Mouse (Mus musculus) left cerebral cortex, postnatal 14 days (tissue): ENCODE measurements around the gene Hspa12a. TPM values are rescaled to one million over a fixed set of nuclear protein-coding genes. Genes with fewer than 3 reads are reported as not detected.
"Not testable (repeated sequence)": the region's sequence is repeated elsewhere in the genome, so short reads cannot be mapped to it uniquely, and the experiment has no call there.

Experiments used
- DNase-seq, 2 experiments: peaks; one replicate each; pipeline ENCODE4 v3.0.0; 2021 to 2022; ENCODE audit warnings: low spot score in 2 of 2, mixed read lengths in 1 of 2
- intact Hi-C: fragments of 180-260 bp; cut with DNase I; formaldehyde crosslinking; loops from one replicate; pipeline ENCODE4 v1.15.1; 2025
- total RNA-seq, 2 experiments: library from RNA; stranded (reverse); gene quantifications; 2 replicates each; pipeline ENCODE4 v1.2.3; 2021

Hspa12a gene
- total RNA-seq, 2 experiments from 2014 or later: 224 to 233 TPM

DNA sequence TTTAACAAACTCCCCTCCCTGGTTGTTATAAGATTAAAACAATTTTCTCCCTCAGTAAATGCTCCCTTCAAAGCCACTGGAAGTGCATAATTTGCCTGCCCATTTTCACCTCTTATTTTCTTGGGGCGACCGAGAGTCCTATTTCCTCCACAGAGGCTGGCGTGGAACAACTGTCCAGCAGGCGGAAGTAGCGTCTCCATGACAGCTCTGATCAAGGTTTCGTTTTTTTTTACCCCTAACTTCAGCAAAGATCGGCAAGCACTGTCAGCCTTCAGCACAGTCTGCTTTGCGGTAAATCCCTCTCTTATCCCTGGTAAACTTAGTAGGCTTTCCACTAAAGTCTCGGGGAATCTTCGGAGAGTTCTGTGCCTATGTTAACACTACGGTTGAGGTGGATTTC, 24.9 kb downstream of the Hspa12a start:
- intact Hi-C loops: no loop called here

DNA sequence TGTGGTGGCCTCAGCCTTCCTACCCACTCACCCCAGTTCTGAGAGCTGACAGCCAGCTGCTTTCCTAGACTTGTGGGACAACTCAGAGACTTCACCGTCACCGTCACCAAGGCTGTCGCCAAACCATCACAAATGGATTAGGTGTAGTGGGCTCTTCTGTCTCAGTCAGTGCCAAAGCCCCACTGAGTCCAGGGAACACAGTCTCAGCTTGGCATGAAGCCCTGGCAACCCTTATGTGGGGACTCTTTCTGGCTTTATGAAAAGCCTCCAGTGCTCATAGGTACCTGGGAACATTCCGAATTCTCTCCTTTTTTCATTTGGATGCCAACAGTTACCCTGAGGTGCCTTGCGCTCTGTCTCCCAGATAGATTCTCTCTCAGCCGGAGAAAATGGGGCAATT, 30.2 kb downstream of the Hspa12a start:
- DNase-seq: no peak
- intact Hi-C loops: no loop called here

More for the DNA sequence above, 24.9 kb downstream of the Hspa12a start:
- no peak for DNase-seq

DNA sequence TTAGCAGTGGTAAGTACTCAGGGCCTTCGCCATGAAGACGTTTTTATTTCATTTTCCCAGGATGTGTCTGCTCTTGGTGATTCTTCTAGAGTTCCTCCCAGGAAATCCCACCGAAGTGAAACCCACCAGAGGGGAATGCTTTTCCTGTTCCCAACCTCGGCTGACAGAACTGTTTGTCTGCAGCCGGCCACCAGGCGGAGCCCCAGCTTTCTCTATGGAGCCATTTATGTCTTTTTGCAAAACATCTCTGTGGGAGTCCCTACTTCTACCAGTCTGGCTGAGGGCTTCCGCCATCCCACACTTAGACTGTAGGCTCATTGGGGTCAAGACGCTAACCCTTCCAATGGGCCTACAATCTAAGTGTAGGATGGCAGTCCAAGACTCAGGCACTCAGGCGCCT, 32.1 kb downstream of the Hspa12a start:
- DNase-seq: peak; percentile 79 to 83
- intact Hi-C loops: loop anchor here (2.0 kb wide), 1 partner anchor 287 kb away; no protein-coding TSS in a partner anchor

DNA sequence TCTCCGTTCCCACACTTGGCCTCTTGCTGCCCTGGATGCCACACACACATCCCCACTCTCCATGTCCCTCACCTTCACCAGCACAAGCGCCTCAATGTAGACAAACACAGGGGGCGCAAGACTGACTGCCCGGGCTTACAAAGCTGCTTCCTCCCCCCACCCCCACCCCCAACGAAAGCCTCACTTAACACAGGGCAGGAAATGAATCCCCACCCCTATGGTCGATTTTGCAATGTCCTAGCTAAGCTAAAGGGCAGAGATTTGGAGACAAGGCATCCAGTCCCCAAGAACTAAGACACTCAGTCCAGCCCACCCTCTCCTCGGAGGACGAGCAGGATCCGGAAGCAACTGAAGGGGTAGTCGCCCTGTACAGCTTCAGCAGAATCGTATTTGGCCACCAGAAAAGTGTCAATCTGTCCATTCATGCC, 32.5 kb downstream of the Hspa12a start:
- intact Hi-C loops: loop anchor here (2.0 kb wide), 1 partner anchor 288 kb away; no protein-coding TSS in a partner anchor
- no peak for DNase-seq

DNA sequence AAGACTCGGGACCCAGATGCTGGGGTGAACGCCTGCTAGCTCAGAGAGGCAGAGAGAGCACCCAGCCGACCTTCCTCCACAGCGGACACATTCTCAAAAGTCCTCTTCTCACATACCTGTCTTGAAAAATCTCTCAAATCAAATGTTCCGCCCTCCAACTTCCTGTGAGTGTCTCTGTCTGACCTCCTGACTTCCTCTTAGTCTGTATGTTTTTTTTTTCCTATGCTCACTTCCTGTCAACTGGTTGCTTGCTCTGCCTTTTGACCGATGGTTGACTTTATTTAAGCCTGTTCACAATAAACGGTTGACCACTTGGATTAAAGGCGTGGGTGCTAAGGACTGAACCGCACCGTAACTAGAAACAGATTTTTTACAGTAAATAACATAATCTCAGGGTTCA, 35.4 kb downstream of the Hspa12a start:
- intact Hi-C loops: no loop called here

DNA sequence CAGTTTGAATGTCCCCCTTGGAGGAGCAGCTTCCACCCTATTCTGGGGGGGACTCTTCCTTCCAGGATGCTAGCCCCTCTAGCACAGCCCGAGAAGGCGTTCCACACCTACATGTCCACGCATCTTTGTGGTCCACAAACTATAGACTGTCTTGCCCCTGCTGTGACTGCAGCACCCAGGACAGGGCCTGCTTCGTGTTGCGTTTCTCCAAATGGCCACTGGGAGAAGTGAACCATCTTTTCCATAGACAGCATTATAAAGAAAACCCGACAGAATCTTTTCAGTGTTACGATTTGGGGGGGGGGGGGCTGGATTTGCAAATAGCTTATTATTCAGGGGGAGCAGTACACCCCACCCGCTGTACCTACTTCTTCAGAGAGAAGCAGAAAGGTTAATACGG, 36.8 kb downstream of the Hspa12a start:
- no peak for DNase-seq
- intact Hi-C loops: no loop called here

More for the DNA sequence above, 35.4 kb downstream of the Hspa12a start:
- DNase-seq: no peak

DNA sequence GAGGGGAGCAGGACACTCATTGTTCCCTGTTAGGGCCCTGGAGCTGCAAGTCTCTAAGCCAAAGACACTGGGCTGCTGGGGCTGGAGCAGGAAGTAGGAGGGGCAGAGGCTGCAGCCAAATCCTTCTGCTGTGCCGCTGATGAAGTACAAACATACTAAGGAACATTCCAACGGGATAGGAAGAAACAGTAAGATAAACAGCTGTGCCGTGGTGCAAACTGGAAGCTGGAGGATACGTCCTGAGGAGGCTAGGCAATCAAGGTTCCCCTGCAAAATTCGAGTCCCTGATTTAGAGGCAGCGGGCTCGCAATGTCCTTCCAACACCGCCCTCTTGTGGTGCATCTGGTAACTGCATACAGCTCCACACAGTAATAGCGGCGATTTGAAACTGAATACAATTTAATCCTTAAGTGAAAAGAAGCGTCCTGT, 39.5 kb downstream of the Hspa12a start:
- peak; percentile 84 to 93 for DNase-seq
- intact Hi-C loops: loop anchor here (1.0 to 5.0 kb wide), 2 partner anchors 98 to 142 kb away; no protein-coding TSS in a partner anchor

DNA sequence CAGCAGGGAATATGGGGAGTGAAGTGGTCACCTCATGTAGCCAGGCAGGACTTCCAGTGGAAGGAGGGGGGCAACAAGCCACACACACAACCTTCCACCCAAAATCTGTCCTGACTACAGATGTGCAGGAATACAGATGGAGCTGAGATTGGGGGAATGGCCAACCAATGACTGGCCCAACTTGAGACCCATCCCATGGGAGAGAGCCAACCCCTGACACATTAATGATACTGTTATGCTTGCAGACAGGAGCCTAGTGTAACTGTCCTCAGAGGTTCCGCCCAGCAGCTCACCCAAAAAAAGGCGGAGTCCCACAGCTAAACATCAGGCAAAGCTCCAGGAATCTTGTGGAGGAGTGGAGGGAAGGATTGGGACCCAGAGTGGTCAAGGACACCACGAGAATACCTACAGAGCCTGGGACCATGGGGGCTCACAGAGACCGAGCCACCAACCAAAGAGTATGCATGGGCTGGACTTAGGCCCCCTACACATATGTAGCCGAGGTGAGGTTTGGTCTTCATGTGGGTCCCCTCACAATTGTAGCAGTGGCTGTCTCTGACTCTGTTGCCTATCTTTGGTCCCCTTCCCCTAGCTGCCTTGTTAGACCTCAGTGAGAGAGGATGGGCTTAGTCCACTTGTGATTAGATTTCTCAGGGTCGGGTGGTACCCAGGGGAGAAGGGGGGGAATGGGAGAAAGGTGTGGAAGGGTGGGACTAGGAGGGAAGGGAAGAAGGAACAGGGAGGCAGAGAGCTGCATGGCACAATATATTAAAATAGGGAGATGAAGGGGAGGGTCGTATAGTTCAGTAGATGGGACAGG, 40.2 kb downstream of the Hspa12a start:
- DNase-seq: no peak
- intact Hi-C loops: loop anchor here (5.0 kb wide), 1 partner anchor 141 kb away; no protein-coding TSS in a partner anchor

DNA sequence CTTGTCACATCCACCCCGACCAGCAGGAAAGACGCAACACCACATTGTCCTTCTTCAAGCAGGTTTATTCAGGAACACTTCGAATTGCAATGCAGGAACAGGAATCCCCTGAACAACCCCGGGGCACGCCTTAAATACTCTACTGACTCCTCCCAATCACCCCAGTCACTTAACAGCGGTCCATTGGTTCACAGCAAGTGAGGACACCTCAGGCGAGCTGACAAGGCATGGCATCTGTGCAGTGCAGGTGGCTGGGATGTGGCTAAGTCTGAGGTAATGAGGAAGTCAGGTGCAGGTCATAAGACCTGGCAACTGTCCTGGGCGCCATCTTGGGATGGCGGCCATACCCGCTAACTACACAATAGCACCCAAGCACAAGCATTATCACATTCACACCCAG, 43.0 kb downstream of the Hspa12a start:
- intact Hi-C loops: loop anchor here (5.0 kb wide), 1 partner anchor 138 kb away; no protein-coding TSS in a partner anchor
- not testable (repeated sequence) for DNase-seq

DNA sequence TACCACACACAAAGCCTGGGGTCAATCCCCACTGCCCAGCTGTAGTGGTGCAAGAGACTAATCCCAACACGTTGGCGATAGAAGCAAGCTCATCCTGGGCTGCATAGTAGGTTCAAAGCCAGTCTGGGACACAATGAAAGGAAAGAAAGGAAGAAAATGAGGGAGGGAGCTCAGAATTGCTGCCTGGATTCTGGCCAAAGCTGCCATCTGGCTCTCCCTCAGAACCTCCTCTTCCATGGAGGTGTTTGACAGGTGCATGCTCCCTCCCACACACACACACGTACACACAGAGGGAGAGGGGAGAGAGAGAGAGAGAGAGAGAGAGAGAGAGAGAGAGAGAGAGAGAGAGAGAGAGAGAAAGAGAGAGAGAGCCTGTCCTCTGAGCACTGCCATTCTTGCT, 47.2 kb downstream of the Hspa12a start:
- intact Hi-C loops: no loop called here
- DNase-seq: peak; percentile 33 to 40

DNA sequence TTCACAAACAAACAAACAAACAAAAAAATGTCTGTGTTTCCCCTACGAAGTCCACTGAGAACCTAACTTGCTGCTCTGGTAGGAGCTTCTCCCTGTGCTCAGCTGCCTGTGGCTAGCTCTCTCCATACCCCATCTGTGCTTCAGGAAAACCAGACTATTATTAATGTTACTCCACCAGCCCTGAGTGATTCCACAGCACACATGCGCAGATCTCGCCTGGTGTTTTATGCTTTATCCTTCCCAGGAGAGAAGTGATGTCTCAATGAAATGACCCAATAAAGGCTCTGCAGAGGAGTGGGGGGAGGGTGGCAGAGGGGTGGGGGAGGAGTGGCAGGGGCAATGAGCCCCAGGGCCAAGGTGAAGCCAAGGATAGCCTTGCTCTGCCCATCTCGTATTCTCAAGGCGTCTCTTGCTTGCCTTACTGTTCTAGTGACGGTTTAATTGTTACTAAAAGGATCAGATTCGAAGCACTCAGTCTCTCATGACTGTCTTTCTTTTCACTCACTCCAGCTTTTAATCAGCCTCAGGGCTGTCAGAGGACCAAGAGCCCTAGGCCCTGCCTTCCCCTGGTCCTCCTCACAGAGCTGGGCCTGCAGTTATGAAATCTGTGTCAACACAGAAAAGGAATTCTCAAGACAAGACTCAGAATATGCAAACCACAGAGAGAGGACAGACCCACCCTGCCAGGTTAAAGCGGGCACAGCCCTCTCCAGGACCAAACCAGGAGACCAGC, 54.0 kb downstream of the Hspa12a start:
- no peak for DNase-seq
- intact Hi-C loops: no loop called here

DNA sequence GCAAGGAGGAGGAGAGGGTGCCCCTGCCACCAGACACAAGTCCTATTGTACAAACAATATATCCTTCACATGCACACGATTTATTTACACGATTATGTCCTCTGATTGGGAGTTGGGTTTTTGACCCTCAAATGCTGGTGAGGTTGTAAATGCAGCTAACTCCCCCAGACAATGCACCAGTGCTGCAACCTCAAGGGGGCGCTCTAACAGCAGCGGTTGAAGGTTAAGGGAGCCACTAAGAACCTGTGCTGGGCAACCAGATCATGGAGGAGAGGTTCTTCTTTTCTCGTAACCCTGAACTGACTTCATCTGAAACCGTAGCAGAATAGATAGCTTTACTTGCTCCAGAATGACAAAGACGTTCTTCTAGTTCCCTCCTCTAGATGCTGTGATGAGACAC, 57.0 kb downstream of the Hspa12a start:
- intact Hi-C loops: no loop called here
- no peak for DNase-seq

DNA sequence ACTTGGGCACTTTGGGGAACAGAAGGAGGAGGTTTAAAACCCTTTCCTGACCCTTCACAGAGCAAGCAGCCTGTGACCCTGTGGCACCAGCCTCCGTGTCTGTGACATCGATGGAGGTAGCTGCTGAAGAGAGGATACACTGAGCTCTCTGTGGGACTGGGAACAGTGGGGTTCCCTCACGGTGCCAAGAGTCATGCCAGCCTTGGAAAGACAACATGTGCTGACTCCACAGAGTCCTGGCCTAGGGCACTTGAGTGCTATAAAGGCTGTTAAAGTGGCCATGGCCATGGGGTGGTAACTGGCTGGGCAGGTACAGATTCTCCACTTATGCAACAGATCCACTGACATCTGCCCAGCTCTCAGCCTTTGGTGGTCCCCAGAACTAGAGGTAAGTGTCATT, 60.0 kb downstream of the Hspa12a start:
- intact Hi-C loops: no loop called here
- no peak for DNase-seq

DNA sequence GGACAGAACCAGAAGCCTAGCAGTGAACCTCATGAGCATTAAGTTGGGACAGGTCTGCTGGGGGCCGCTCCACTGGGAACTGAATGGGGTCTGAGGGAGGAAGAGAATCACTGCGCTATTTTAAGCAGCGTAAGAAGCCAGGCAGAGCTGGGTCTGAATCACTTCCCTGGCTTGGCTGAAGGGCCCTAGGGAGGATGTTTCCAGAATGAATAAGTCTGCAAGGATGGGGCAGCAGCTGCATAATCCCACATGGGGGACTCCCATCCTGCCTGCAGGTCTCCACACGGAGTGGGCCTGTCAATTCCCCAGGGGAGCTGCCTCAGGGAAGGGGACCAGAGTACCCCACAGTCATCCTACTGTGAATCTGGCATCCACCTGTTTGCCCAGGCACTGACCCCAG, 61.1 kb downstream of the Hspa12a start:
- no peak for DNase-seq
- intact Hi-C loops: no loop called here

DNA sequence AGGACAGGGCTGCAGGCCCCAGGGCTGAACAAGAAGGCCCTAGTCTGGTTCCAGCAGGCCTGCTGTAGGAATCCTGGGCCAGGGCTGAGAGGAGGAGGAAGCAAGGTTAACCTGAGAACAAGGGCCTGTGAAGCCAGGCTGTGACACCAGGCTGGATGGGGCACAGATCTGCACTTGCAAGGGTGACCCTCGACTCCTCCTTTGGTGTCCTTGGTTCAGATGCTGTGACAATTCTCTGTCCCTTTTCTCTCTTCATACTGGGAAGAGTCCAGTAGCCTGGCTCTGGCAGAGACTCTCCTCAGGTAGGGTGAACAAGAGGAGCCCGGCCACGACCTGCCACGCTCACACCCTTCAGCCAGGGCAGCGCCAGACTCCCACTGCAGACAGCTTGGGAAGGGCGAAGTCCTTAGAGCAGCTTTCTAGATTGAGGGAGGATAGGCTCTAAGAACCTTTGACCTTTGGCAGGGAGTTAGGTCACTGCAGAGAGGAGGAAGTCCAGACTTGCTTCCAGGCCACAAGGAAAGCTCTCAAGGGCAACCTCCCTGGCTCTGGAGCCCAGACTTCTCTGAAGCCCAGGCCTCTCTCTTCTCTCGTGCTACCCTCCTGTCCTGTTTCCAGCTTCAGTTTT, 64.0 kb downstream of the Hspa12a start:
- intact Hi-C loops: no loop called here
- DNase-seq: no peak

DNA sequence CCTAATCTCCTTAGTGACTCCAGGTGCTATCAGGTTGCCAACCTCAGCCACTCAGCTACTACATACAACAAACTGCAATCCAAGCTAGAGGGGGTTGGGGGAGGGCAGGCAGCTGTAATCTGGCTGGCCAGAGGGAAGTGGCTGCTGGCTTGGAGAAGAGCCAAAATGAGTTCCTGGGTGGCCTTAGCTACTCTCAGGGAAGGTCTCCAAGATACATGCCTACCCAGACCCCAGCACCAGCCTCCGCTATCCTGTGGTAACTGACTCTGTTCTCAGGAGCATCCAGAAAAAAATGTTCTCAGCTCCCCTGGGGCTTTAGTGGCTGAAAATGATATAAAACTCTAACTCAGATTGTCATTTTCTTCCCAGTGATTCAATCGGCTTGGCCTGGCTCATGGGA, 64.9 kb downstream of the Hspa12a start:
- DNase-seq: no peak
- intact Hi-C loops: no loop called here

DNA sequence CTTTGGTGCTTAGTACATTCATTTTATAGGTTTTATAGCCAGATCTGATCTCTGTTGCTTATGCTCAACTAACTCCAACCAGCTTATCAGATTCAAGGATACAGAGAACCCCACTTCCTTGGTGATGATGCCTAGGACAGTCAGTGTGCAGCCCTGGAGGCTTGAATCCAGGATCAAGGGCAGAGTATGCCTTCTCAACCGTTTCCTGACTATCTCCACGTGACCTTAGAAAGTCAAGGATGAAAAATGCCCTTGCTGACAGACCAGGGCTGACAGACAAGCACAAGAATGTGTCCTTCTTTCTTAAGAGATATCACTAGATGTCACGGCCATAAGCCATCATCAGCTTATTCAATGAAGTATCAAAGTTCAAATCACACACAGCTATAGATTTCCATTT, 69.9 kb downstream of the Hspa12a start:
- DNase-seq: no peak
- intact Hi-C loops: no loop called here

DNA sequence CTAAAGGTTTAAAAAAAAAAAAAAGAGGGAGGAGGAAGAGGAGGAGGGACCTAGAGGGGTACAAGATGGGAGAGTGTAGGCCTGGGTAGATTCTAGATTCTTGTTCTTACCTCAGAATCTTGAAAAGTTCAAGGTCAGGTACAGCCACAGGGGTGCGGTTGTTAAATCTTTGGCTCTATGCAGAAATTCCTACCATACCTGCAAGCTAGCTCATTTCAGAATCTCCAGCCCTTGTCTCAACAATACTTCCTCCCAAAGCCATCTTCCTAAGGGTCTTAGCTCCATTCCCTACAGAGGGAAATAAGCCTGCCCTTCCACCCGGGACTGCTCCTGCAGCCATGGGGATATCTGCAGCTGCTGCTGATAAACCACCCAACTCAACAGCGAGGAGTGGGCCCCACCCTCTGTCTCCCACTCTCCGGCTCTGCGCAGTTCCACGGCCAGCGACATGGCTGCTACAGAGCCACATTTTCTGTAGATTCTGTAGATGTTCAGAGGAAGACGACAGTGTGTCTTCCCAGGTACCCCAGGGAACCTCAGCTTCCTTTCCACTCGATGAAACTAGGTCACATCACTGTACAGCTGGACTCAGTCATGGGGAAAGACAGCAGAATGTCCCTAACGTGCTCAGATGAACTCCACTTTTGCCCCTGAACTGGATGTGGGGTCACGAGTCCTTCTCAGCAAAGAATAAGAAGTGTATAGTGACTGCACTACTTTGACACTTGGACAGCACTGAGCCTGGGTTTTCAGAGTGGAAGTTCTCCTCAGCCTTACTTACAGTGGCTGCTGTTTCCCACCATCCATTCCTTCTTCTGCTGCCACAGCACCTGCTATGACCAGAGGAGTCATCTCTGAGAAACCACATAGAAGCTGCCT, 70.8 kb downstream of the Hspa12a start:
- DNase-seq: no peak
- intact Hi-C loops: no loop called here

DNA sequence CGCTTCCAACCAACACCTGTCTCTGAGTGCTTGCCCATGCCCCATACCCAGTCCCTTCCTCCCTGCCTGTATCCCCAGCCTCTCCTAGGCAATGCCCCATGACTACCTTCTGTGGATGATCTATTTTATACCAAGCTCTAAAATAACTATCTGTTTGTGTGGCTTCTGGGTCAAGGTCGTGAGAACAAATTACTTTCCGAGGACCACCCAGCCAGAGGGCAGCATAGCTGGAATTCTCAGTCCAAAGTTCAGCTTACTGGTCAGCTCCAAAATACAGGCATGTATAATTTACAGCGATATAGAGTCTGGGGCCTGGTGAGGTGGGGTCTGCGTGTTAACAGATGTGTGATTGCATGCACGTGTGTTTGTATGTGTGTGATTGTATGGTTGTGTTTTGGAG, 71.6 kb downstream of the Hspa12a start:
- intact Hi-C loops: no loop called here
- no peak for DNase-seq
